Mouse (Mus musculus): Measurements from ENCODE around the gene Fam216b. TPM values are rescaled to one million over a fixed set of nuclear protein-coding genes. Genes with fewer than 3 reads are reported as not detected.

The Fam216b gene
- polyA plus RNA-seq (2016; fragmentation: Nextera tagmentation; extraction: Ambion mirVana): not detected in 2 replicates

DNA sequence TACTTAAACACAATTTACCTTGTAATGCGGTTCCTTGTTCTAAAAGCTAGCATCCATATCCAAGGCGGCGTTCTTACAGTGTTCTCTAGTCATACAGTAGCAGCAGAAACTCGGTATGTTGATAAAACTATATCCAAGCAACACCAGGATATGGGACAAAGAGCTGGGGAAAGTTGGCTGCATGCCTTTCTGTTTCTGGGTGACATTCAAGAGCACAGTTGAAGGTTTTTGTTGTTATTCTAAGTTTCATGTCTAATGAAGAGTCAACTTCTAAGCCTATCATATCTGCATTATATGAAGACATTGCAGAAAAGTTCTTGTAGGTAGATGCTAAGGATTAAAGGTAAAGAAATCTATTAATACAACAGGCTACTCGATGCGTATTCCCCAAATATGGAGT is at the start of gene Fam216b:
Fam216b (minus strand) TSS at position 101 of the 400 bp plus-strand sequence.
- no peaks in the 10 kb centered on the region for H3K27me3 ChIP-seq (ENCODE audit: low read depth, poor library complexity, severe bottlenecking)
- H3K9me3 ChIP-seq (replicated peaks): no peaks in the 10 kb centered on the region
- 91% methylated on average over 6 of the region's 6 CpGs for WGBS
- H3K27ac ChIP-seq (replicated peaks): no peak within 1 kb of the TSS
- no peak within 1 kb of the TSS for H3K4me3 ChIP-seq
- DNase-seq (ENCODE audit: low spot score): no peak
- H3K4me1 ChIP-seq: no peaks in the 10 kb centered on the region
- H3K36me3 ChIP-seq: no peaks in the 10 kb centered on the region

DNA sequence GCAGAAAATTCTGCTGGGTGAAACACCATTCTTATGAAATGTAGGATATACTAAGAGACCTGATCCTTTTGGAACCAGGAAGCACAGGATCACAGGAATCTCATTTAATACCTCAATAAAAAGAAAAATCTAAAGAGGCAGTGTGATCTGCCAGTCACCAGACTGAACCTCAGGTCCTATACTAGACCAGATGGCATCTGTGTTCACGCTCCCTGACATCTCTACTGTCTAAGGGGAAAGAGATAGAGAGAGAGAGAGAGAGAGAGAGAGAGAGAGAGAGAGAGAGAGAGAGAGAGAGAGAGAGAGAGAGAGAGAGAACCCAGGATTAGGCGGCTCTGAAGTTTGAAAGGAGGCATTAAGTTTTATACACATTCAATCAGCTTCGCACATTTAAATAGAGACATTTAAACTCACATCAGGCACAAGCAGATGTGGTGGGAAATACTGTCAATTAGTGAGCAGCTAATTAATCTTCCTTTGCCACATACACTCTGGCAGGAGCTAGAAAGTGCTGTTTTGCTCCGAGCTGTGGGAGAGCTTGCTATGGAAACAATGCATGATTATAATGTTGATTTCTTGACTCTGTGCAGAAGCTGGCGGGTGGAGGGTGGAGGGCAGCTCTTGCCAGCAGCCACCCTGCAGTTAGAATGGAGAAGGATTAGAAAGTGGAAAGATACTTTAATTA is 43.7 kb upstream of the Fam216b start:
- Histone ChIP-seq H3K4me1 (peaks cover 4% of the 10 kb centered on the region; the same call in 1 of the 2 replicates), H3K4me3 (no peak overlapping the region), H3K27me3 (ENCODE audit: low read depth, poor library complexity, severe bottlenecking) (no peaks in the 10 kb centered on the region), H3K27ac (replicated peaks) (no peak overlapping the region), H3K9me3 (replicated peaks) (no peaks in the 10 kb centered on the region; the same call in 1 of the 2 replicates), H3K36me3 (no peaks in the 10 kb centered on the region)
- 44% methylated on average over 5 of the region's 5 CpGs for WGBS
- DNase-seq (ENCODE audit: low spot score): no peak

GRCm38 (mm10) chr14:78126670-78127069 is 37.9 kb upstream of the Fam216b start:
- no peak for DNase-seq (ENCODE audit: low spot score)
- Histone ChIP-seq H3K4me3 (no peak overlapping the region), H3K27ac (replicated peaks) (no peak overlapping the region), H3K9me3 (replicated peaks) (no peaks in the 10 kb centered on the region), H3K27me3 (ENCODE audit: low read depth, poor library complexity, severe bottlenecking) (no peaks in the 10 kb centered on the region), H3K36me3 (no peaks in the 10 kb centered on the region), H3K4me1 (peaks cover 4% of the 10 kb centered on the region; the same call in 1 of the 2 replicates)
- WGBS: 74% methylated on average over 3 of the region's 3 CpGs

DNA sequence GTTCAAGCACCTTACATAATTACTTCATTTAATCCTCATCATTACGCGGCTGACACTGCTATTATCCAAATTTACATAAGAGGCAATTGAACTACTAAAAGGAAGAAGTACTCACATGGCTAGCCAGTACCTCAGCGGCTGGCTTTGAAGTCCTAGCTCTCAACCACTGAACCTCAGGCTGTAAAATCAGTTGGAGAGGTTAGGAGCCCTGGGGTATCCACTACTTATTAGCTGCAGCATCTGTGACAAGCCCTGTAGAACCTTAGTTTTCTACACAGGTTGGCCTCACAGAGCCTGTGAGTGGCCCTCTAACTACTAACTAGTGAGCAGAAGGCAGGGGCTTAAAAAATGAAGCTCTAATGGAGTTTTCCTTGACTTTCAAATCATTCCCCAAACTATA is 31.5 kb upstream of the Fam216b start:
- WGBS: 60% methylated on average over 3 of the region's 3 CpGs
- Histone ChIP-seq H3K4me3 (no peak overlapping the region), H3K9me3 (replicated peaks) (no peaks in the 10 kb centered on the region), H3K27me3 (ENCODE audit: low read depth, poor library complexity, severe bottlenecking) (no peaks in the 10 kb centered on the region), H3K4me1 (peaks cover 13% of the 10 kb centered on the region; the same call in 1 of the 2 replicates), H3K27ac (replicated peaks) (no peak overlapping the region), H3K36me3 (no peaks in the 10 kb centered on the region)
- no peak for DNase-seq (ENCODE audit: low spot score)

DNA sequence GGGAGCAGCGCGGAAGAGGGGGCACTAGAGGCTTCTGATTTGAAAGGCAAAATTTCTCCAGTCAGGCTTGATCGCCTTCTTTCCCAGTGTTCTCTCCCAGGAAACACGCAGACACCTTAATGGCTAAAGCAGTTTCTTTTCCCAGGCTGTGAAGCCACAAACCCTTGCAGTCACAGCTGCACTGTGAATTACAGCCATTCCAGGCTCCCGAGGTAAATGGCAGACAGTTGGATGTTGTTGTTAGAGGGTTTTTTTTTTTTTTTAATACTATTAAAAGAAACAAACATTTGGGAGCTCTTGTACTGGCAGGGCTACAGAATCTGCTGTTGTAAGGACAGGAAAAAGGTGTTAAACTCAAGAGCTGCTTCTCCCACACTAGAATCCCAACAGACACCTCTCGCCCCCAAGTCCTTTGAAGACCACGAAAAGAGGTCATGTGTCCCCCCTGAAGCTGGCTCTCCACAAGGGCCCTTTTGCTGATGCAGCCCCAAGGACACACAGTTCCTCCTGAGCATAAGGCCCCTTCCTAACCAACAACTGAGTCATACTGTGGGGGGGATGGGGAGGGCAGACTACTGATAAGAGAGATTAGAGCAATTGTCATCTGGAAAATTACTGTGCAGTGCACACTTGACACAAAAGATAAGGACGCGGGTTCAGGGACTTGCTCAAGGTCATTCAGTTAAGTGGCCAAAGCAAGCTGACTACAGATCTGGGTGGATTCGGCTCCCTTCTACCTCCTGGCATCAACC is 30.8 kb upstream of the Fam216b start:
- Histone ChIP-seq H3K36me3 (no peaks in the 10 kb centered on the region), H3K9me3 (replicated peaks) (no peaks in the 10 kb centered on the region), H3K4me1 (peaks cover 13% of the 10 kb centered on the region; the same call in 1 of the 2 replicates), H3K27ac (replicated peaks) (no peak overlapping the region), H3K27me3 (ENCODE audit: low read depth, poor library complexity, severe bottlenecking) (no peaks in the 10 kb centered on the region), H3K4me3 (no peak overlapping the region)
- WGBS: 72% methylated on average over 10 of the region's 10 CpGs
- DNase-seq (ENCODE audit: low spot score): no peak

- DNase-seq (ENCODE audit: low spot score): no peak
- Histone ChIP-seq H3K27ac (replicated peaks) (no peak overlapping the region), H3K4me3 (no peak overlapping the region), H3K27me3 (ENCODE audit: low read depth, poor library complexity, severe bottlenecking) (no peaks in the 10 kb centered on the region), H3K9me3 (replicated peaks) (no peaks in the 10 kb centered on the region), H3K4me1 (peaks cover 13% of the 10 kb centered on the region; the same call in 1 of the 2 replicates), H3K36me3 (no peaks in the 10 kb centered on the region)
- WGBS: 77% methylated on average over 4 of the region's 4 CpGs
These were observed 28.9 kb upstream of the Fam216b start for GRCm38 (mm10) chr14:78117671-78118070.

- DNase-seq (ENCODE audit: low spot score): no peak
- H3K36me3 ChIP-seq: no peaks in the 10 kb centered on the region
- H3K9me3 ChIP-seq (replicated peaks): no peaks in the 10 kb centered on the region
- peaks cover 13% of the 10 kb centered on the region; the same call in 1 of the 2 replicates for H3K4me1 ChIP-seq
- no peak overlapping the region for H3K27ac ChIP-seq (replicated peaks)
- H3K27me3 ChIP-seq (ENCODE audit: low read depth, poor library complexity, severe bottlenecking): no peaks in the 10 kb centered on the region
- 86% methylated on average over 2 of the region's 2 CpGs for WGBS
- H3K4me3 ChIP-seq: no peak overlapping the region
These were observed 28.5 kb upstream of the Fam216b start for GRCm38 (mm10) chr14:78117268-78117667.

DNA sequence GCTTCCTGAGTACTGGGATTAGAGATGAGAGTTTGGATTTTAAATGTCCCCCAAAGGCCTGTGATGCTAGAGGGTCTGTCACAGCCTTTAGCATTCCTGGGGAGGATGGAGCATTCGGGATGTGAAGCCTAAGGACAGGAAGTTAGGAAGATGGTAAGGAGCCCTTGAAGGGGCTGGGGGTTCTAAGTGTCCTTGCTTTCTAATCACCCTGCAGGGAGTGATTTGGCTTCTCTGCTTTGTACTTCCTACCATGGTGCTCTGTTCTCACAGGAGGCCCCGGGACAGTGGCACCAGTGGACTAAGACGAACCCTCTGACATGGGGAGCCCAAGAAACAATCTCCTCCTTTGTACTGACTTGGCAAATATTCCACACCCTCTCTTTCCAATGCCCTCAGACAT is 23.7 kb upstream of the Fam216b start:
- Histone ChIP-seq H3K4me1 (0 out of 2 replicates have a peak, but pooled peaks cover 2% of the 10 kb centered on the region), H3K36me3 (no peaks in the 10 kb centered on the region), H3K27ac (replicated peaks) (no peak overlapping the region), H3K4me3 (no peak overlapping the region), H3K9me3 (replicated peaks) (no peaks in the 10 kb centered on the region), H3K27me3 (ENCODE audit: low read depth, poor library complexity, severe bottlenecking) (no peaks in the 10 kb centered on the region)
- no peak for DNase-seq (ENCODE audit: low spot score)
- WGBS: 88% methylated on average over 3 of the region's 3 CpGs

DNA sequence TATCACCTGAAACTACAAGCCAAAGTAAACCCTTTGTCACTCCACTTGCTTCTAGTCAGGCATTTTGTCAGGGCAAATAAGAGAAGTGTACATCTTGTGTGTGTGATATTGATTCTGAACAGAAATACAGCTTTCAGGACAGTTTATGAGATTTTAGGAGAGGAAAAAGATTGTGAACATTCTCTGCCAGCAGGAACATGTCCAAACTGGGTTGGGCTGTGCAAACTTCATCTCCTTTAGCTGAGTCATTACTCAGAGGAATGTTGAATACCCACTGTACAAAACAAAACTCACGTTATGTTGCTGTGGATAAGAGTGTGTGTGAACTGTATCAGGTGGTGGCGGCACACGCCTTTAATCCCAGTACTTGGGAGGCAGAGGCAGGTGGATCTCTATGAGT is 22.1 kb upstream of the Fam216b start:
- Histone ChIP-seq H3K36me3 (no peaks in the 10 kb centered on the region), H3K9me3 (replicated peaks) (no peaks in the 10 kb centered on the region), H3K4me1 (no peaks in the 10 kb centered on the region), H3K4me3 (no peak overlapping the region), H3K27ac (replicated peaks) (no peak overlapping the region), H3K27me3 (ENCODE audit: low read depth, poor library complexity, severe bottlenecking) (no peaks in the 10 kb centered on the region)
- 89% methylated on average over 3 of the region's 3 CpGs for WGBS
- no peak for DNase-seq (ENCODE audit: low spot score)

GRCm38 (mm10) chr14:78109419-78109818 is 20.6 kb upstream of the Fam216b start:
- Histone ChIP-seq H3K36me3 (no peaks in the 10 kb centered on the region), H3K4me3 (no peak overlapping the region), H3K9me3 (replicated peaks) (no peaks in the 10 kb centered on the region), H3K27ac (replicated peaks) (no peak overlapping the region), H3K4me1 (no peaks in the 10 kb centered on the region), H3K27me3 (ENCODE audit: low read depth, poor library complexity, severe bottlenecking) (no peaks in the 10 kb centered on the region)
- DNase-seq (ENCODE audit: low spot score): no peak
- 81% methylated on average over 4 of the region's 4 CpGs for WGBS

DNA sequence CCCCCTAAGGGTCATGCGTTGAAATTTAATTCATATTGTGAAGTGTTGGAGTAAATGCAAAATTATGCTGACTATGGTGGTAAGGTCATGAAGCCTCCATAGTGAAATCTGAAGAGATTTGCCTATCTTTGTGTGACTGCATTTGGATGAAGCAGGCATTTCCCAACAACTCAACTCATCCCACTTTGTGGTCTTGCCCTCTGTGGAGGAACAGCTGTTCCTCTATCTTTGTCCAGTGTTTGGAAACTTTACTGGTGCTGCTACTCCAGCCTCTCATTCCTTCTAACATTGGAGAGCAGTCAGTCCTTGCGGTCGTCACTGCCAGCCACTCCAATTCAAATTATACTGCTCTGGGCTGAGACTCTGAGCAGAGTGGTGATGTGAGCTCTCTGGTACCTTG is 19.6 kb upstream of the Fam216b start:
- Histone ChIP-seq H3K9me3 (replicated peaks) (no peaks in the 10 kb centered on the region), H3K27me3 (ENCODE audit: low read depth, poor library complexity, severe bottlenecking) (no peaks in the 10 kb centered on the region), H3K4me1 (no peaks in the 10 kb centered on the region), H3K27ac (replicated peaks) (no peak overlapping the region), H3K4me3 (no peak overlapping the region), H3K36me3 (no peaks in the 10 kb centered on the region)
- no peak for DNase-seq (ENCODE audit: low spot score)
- 87% methylated on average over 3 of the region's 3 CpGs for WGBS

DNA sequence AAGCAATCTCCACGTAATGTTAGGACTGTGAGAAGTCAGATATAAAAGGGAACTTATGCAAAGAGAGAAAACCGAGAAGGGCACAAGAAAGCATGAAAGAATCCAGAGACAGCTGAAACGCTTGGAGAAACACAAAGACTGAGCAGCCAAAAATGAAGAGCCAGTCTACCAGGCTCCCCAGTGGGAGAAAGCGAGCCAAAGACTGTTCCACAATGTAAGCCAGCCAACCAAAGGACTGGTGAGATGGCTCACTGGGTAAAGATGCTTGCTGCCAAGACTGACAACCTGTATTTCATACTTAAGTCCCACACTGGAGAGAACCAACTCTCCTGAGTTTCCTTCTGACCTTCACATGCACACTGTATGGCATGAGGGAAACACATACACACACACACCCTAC is 784 bp upstream of the Fam216b start:
- no peaks in the 10 kb centered on the region for H3K27me3 ChIP-seq (ENCODE audit: low read depth, poor library complexity, severe bottlenecking)
- no peak overlapping the region for H3K27ac ChIP-seq (replicated peaks)
- H3K4me1 ChIP-seq: no peaks in the 10 kb centered on the region
- no peaks in the 10 kb centered on the region for H3K36me3 ChIP-seq
- H3K9me3 ChIP-seq (replicated peaks): no peaks in the 10 kb centered on the region
- DNase-seq (ENCODE audit: low spot score): no peak
- WGBS: 77% methylated on average over 4 of the region's 4 CpGs
- no peak overlapping the region for H3K4me3 ChIP-seq

DNA sequence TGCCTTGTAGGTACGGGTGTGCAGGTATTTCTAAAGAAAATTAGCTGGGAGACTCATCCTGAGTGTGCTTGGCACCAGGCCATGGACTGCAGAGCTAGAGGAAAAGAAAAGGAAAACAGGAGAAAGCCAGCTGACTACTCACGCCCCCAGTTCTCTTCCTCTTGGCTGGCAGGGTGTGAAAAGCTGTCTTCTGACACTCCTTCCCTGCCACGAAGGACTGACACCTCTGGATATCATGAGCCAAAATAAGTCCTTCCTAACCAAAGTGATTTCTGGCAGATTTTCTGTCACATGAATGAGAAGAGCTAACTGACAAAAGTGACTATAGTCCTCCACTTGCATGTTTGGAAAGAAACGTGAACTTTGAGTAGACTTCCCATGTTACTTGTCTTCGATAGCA is 5.3 kb downstream of the Fam216b start:
- Histone ChIP-seq H3K4me3 (no peak overlapping the region), H3K27ac (replicated peaks) (no peak overlapping the region), H3K36me3 (no peaks in the 10 kb centered on the region), H3K4me1 (no peaks in the 10 kb centered on the region), H3K27me3 (ENCODE audit: low read depth, poor library complexity, severe bottlenecking) (no peaks in the 10 kb centered on the region), H3K9me3 (replicated peaks) (no peaks in the 10 kb centered on the region)
- WGBS: 86% methylated on average over 5 of the region's 5 CpGs
- DNase-seq (ENCODE audit: low spot score): no peak

Measured in midbrain, embryonic 10.5 days (tissue).